Mouse (Mus musculus): ENCODE data around the gene Fto. TPM values are rescaled to one million over a fixed set of nuclear protein-coding genes. Genes with fewer than 3 reads are reported as not detected.

Gene Fto
- total RNA-seq, 1 experiment from 2014 or later = 36.0 TPM

DNA sequence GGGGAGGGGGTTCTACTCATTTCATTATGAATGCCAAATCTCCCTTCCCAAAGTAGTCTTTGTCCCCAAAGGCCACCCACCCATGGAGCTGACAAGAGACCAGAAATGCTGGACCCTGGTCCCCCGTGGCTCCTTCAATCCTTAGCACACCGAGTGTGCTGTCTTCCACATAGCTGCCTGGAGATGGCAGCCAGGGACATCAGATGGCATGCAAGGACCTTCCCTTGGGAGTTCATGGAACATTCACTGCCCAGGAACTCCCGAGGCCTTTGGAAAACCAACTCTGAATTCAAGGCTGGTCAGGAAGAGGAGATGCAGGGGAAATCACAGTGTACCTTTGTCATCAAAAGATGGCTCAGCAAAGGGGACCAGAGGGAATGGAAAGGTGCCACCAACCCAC, 372.1 kb downstream of the Fto start:
- no peak for ATAC-seq (replicated peaks; ENCODE audit: low read depth, poor library complexity, severe bottlenecking)

DNA sequence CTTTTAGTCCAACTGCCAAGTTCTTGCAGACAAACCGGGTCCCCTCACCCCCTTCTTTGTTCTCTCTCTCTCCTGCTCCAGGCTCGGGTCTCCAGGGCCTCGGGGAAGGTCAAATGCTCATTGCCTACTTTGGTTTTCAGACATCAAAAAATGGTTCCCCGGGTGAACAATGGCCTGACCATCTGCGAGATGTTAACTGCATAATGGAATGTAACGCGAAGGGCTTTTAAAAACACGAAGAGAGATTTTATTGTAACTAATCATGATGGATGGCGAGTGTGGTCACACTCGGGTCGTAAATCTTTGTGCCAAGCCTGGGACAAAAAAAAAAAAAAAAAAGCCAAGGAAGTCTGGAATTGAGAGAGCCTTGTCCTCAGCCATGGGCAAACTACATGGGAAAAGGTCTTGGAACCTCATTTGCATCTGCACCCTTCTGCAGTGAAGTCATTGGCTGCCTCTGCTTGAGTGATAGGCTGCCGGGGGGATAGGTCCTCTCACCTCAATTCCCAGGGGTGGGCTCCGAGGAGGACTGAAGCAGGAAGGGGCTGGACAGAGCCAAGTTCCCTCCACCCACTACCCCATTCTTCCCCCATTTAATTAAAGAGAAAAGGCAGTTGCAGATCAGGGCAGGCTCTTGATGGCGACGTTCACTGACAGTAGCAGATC, 378.9 kb downstream of the Fto start:
- no peak for ATAC-seq (replicated peaks; ENCODE audit: low read depth, poor library complexity, severe bottlenecking)

DNA sequence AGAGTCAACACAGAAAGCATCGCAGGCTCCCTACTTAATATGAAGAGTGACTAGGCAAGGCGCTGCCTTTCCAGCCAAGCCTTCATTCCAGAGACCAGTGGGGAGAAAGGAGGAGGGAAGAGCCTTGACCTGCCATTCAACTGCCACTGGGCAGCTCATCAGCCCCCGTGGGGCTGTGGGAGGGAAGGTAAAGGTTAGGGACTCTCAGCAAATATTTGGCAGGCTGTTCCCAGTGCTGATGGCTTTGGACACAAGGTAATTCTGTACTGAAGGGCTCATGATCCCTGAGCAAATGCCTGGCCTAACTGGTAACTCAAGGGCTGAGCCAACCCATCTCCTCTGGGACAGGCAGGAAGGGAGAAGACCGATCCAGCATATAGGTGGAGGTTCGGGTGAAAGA, 393.2 kb downstream of the Fto start:
- no peak for ATAC-seq (replicated peaks; ENCODE audit: low read depth, poor library complexity, severe bottlenecking)

DNA sequence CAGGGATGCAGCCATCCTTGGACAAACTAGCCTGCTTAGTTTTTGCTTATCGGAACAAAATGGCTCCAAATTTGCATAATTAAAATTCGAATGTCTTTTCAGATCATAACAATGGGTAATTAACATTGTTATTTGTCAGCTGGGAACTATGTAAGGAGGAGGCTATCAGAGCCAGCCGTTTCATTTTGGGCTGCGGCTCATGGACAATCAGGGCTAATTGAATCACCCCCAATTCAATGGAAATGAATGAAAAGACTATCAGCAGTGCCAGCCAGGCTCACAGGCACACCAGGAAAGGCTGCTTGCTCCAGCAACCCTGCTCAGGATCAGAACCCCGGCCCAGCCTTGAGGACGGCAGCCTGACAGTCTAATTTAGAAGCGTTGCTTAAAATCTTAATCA, 395.3 kb downstream of the Fto start:
- no peak for ATAC-seq (replicated peaks; ENCODE audit: low read depth, poor library complexity, severe bottlenecking)

DNA sequence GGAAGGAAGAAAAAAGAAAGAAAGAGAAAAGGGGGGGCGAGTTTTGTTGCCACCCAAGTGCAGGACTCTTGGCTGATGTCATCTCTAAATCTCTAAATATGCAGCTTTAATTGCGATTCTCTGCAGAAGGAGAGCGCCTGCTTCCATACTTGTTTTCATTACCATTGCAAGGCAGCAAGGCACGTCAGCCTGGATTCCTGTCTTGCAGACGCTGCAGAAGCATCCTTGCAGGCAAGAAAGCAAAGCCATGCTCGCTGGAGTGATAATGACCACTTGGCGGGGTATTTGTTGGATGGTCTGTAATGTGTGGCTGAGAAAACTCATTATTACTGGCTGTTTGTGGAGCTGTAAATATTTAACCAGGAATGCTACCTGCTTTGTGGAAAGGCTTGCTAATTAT, 396.4 kb downstream of the Fto start:
- ATAC-seq (replicated peaks; ENCODE audit: low read depth, poor library complexity, severe bottlenecking) = no peak

DNA sequence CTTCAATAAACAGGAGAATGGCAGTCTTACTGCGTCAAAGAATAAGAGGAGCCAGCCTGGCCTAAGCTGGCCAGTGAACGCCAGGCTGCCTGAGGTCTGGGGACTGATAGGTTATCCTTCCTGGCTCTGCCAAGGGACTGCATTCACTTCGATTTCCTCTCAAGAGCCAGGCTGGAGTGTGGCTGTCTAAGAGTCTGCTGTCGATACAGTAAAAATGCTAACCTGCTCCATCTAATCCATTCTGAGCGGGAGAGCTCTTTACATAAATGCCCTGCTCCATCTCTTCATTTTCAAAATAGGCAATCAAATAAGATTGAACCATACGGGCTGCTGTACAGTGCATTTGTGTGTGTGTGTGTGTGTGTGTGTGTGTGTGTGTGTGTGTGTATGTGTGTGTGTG, 397.9 kb downstream of the Fto start:
- no peak for ATAC-seq (replicated peaks; ENCODE audit: low read depth, poor library complexity, severe bottlenecking)

DNA sequence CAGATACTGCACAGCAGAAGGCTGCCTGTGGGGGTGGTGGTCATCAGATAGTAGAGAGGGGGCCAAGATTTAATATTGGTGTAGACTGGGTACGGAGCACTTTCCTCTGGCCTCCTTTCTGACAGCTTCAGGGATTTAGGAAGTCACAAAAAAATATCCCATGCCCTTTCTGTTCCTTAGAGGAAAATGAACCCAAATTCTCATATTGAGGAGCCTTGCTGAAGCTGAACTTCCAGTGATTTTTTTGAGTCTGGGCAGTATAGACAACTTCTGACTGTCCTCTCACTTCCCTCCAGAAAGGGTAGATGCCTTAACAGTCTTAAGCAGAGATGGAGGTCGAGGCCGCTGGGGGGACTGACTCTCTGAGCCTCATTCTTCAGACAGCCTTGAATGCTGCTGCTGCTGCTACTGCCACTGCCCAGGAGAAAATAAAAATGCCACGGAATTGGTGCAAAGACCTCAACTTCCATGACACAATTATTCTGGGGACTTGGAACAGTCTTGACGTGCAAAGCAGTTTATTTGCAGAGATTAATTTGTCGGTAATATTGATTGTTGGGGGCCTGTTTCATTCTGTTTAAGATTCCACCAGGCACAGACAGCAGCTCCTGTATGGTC, 398.8 kb downstream of the Fto start:
- ATAC-seq (replicated peaks; ENCODE audit: low read depth, poor library complexity, severe bottlenecking) = no peak

DNA sequence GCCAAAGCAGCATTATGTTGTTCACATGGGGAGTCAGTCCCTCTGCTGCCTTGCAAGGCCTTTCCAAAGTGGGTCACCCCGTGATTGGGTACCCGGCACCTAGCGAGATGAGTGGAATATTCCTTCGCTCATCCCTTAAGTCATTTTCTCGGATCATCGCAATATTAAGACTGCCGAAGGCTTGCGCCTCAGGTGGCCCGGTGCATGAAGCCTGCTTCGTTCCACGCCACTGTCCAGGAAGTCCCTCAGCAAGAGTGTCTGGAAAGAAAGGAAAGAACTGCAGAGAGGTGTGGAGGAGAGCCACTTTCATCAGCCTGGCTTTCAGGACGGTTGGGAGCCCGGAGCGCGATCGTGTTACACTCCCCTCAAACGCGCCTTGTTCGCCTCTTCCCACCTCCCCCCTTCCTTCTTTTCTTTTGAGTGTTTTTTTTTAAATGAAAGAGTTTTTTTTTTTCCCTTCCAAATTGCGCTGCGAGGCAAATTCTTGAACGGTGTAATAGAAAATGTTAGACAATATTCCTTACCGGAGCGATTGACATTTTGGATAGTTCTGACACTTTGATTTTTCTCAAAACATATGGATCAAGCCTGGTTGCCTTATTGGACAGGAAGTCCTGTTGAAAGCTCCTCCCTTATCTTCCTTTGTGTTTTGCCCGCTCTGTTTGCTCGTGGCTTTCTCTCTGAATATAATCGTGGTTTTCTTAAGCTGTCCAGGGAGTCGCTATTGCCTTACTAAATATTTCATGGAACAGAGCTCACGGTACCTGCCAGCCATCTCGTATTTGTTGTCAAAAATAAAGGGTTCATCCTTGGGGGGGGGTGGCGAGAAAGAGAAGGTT, 399.6 kb downstream of the Fto start:
- ATAC-seq (replicated peaks; ENCODE audit: low read depth, poor library complexity, severe bottlenecking) = 0 out of 2 replicates have a peak, but pooled peaks have one; percentile 15

DNA sequence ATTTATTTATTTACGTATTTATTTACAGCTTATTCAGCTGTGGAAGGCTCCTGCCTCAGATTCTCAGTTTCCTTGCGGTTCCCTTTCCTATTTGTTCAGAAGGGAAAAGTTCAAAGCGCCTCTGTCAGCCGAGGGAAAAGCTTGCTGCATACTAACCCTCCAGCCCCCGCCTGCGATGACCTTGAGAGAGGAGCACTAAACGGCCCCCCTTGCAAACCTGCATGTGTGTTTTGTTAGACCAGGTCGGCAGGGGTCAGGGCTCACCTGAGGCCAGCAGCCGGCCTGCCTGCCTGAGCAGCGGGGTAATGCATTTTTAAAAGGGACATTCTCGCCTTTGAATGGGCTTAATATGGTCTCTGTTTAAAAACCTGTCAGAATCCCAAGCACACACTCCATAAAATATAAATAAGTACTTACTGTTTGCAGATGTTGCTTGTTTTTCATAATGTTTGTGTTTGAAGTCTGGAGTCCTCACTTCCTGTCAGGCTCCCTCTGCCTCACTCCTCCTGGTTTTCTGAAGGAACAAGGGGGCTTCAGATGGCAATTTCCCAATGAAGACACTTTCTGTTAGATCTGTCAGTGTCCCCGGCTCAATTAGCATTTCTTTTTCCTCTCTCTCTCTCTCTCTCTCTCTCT, 400.5 kb downstream of the Fto start:
- no peak for ATAC-seq (replicated peaks; ENCODE audit: low read depth, poor library complexity, severe bottlenecking)

DNA sequence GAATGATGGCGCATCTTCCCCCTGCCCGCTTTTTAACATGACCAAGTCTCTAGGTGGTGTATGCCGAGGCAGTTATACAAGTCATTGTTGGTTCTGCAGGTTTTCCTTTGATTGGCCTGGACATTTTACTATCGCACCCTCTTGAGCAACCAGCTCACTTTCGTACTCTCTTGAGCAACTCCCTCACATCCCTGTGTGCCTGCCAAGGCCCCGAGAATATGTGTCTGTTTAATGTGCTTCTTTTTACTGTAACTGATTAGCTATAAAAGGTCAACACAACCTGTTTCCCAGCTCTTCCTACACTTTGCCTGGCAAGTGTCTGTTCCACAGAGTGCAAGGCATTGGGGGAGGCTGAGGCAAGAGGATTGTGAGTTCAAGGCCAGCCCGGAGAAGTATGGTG, 401.4 kb downstream of the Fto start:
- ATAC-seq (replicated peaks; ENCODE audit: low read depth, poor library complexity, severe bottlenecking) = no peak

DNA sequence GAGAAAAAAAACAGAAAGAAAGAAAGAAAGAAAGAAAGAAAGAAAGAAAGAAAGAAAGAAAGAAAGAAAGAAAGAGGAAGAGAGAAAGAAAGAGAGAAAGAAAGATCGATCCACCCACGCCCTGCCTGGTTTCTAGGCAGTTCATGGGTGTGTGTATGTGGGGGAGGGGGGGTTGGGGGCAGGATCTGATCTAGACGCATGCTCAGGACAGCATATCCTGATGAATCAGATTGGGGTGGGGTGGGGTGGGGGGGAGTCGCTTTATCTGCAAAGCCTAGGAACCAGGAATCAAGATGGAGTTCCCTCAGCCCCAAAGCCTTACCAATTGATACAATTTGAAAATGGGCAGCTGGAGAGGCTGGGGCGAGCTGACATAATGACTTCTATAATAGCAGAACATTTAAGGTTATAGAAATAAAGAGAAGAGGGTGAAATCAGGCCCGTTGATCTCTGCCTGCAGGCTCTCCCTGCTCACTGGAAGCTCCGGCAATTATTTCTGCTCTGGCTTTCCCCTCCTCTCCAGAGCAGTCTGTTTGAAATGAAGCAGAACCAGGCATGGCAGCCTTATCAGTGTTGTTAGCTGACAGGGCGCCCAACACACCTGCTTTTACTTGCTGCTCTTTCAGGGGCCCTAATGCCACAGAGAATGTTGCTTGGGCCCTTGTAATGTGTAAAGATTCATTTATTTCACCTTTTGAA, 402.2 kb downstream of the Fto start:
- ATAC-seq (replicated peaks; ENCODE audit: low read depth, poor library complexity, severe bottlenecking) = no peak

Other genes starting within 250 kb of the Fto start
- 68.4 and 74.4 TPM in 2 replicates for gene Rbl2, start 243.5 kb upstream of the Fto start, total RNA-seq (2017)
- gene Aktip, start 113.5 kb upstream of the Fto start, total RNA-seq (2017) = 11.4 and 14.8 TPM in 2 replicates
- gene Rpgrip1l, start 263 bp upstream of the Fto start, total RNA-seq (2017) = 15.5 and 48.8 TPM in 2 replicates